Comparison of ENCODE assay signal across 8 mouse cellular contexts in the genomic region with DNA sequence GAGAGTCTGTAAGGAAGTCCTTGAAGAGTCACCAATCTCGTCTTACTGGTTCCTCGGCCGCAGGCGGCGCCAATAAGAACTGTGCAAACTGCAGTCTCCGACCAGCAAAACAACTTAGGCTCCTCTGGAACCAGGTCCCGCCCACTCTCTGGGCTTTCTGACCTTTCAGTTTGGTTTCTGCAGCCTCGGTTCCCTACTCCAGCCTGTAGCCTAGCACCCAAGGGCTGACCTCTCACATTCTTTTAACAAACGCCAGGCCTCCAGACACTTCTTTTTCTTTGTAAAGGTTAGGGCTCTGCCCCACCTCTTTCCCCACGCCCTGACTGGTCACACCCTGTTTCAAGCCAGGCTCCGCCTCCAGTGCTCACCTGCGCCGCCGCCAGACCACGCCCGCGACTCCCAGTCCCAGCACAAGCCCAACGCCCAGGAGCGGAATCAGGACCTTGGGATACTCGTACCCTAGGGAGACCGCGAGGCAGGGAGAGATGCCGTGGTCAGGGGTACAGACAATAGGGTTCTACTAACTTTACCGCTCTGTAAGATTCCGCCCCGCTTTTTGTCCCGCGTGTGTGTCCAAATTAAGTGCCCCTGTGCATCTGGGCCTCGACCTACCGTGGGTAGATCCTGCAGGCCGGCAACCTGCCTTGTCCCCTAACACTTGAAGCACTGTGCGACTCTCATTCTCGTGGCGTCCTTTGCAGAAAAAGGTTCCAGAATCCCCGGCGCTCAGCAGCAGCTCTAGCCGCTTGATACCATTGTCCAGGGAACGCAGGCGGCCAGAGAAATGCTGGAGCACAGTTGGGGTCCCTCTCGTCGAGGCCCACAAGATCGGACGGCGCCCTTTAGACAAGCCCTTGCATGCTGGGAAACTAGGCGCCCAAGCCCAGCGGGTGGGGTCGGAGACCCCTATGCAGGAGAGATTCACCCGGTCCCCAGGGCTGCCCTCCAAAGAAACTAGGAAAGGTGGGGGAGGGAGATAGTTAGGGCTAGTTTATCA. TPM values are rescaled to one million over a fixed set of nuclear protein-coding genes. Genes with fewer than 3 reads are reported as not detected.
DNase-seq lines count a peak whose midpoint lies in the region; ATAC-seq and TF ChIP-seq lines count a peak whose summit lies in the region.

Gene Ly6g6c, plus strand, starts transcription at position 438 of the 997 bp plus-strand sequence.

- H3K36me3 ChIP-seq in erythroblast, embryonic 14.5 days (ENCODE audit: control insufficient read depth): peaks cover 5% of the 10 kb centered on the region
- H3K36me3 ChIP-seq in hindbrain, embryonic 11.5 days (ENCODE audit: control insufficient read depth, insufficient read depth, low read length): peaks cover 8% of the 10 kb centered on the region; the same call in 1 of the 2 replicates
- H3K36me3 ChIP-seq in limb, embryonic 14.5 days (ENCODE audit: control insufficient read depth, insufficient read depth, low read length): peaks cover 30% of the 10 kb centered on the region
- H3K36me3 ChIP-seq in midbrain, embryonic 12.5 days: peaks cover 30% of the 10 kb centered on the region

- no peak within 1 kb of the TSS for H3K27ac ChIP-seq in hindbrain, embryonic 11.5 days (ENCODE audit: low read depth, low read length)
- peak within 1 kb of the TSS; percentile 20; the same call in 1 of the 2 replicates for H3K27ac ChIP-seq in limb, embryonic 14.5 days (replicated peaks; ENCODE audit: low read depth, low read length)
- H3K27ac ChIP-seq in midbrain, embryonic 12.5 days (replicated peaks): peak within 1 kb of the TSS; percentile 22; the same call in 1 of the 2 replicates
- H3K27ac ChIP-seq in layer of hippocampus, adult 2 months: no peak within 1 kb of the TSS

- 0 out of 2 replicates have a peak, but pooled peaks have one; percentile 45 for ATAC-seq in hindbrain, embryonic 11.5 days (ENCODE audit: low FRiP score)
- peak; percentile 43; the same call in 1 of the 2 replicates for ATAC-seq in limb, embryonic 14.5 days (ENCODE audit: low FRiP score, low read depth)
- ATAC-seq in midbrain, embryonic 12.5 days (ENCODE audit: low FRiP score, low read depth): no peak

- peak; percentile 57 for DNase-seq in thymus, postnatal 4 days
- no peak for DNase-seq in thymus, adult 18-20 months
- peak; percentile 55 for DNase-seq in hindbrain, embryonic 11.5 days (ENCODE audit: low spot score)
- DNase-seq in limb, embryonic 14.5 days (ENCODE audit: low spot score): no peak
- DNase-seq in layer of hippocampus, adult 2 months (ENCODE audit: low spot score in 2 of 2): no peak
- no peak for DNase-seq in frontal cortex, postnatal 14 days (ENCODE audit: low spot score in 2 of 2)

- H3K4me3 ChIP-seq in erythroblast, embryonic 14.5 days (replicated peaks): peak within 1 kb of the TSS; percentile 23
- H3K4me3 ChIP-seq in hindbrain, embryonic 11.5 days (ENCODE audit: low read depth, low read length): peak within 1 kb of the TSS; percentile 29
- H3K4me3 ChIP-seq in limb, embryonic 14.5 days (replicated peaks; ENCODE audit: low read length): peak within 1 kb of the TSS; percentile 25
- peak within 1 kb of the TSS; percentile 31 for H3K4me3 ChIP-seq in midbrain, embryonic 12.5 days
- no peak within 1 kb of the TSS; the same call in 1 of the 2 replicates for H3K4me3 ChIP-seq in layer of hippocampus, adult 2 months

- H3K9ac ChIP-seq in hindbrain, embryonic 11.5 days (ENCODE audit: low read depth, low read length): peak within 1 kb of the TSS; percentile 24
- peak within 1 kb of the TSS; percentile 25 for H3K9ac ChIP-seq in limb, embryonic 14.5 days (ENCODE audit: low read depth, low read length, severe bottlenecking)
- H3K9ac ChIP-seq in midbrain, embryonic 12.5 days (replicated peaks): peak within 1 kb of the TSS; percentile 47

- 1% methylated on average over 48 of the region's 48 CpGs for WGBS in hindbrain, embryonic 11.5 days
- WGBS in limb, embryonic 14.5 days: 2% methylated on average over 45 of the region's 48 CpGs
- under 1% methylated on average over 48 of the region's 48 CpGs for WGBS in midbrain, embryonic 12.5 days

- peaks cover 79% of the 10 kb centered on the region for H3K27me3 ChIP-seq in erythroblast, embryonic 14.5 days (ENCODE audit: control insufficient read depth)
- H3K27me3 ChIP-seq in hindbrain, embryonic 11.5 days (ENCODE audit: control insufficient read depth, insufficient read depth, low read length): peaks cover 13% of the 10 kb centered on the region
- peaks cover 23% of the 10 kb centered on the region for H3K27me3 ChIP-seq in limb, embryonic 14.5 days (ENCODE audit: control insufficient read depth, insufficient read depth, low read length)
- peaks cover 48% of the 10 kb centered on the region for H3K27me3 ChIP-seq in midbrain, embryonic 12.5 days

- H3K4me1 ChIP-seq in erythroblast, embryonic 14.5 days (ENCODE audit: control insufficient read depth): peaks cover 40% of the 10 kb centered on the region
- peaks cover 3% of the 10 kb centered on the region; the same call in 1 of the 2 replicates for H3K4me1 ChIP-seq in hindbrain, embryonic 11.5 days (replicated peaks; ENCODE audit: control insufficient read depth, insufficient read depth, low read length)
- peaks cover 24% of the 10 kb centered on the region for H3K4me1 ChIP-seq in limb, embryonic 14.5 days (ENCODE audit: control insufficient read depth, insufficient read depth, low read length)
- H3K4me1 ChIP-seq in midbrain, embryonic 12.5 days: peaks cover 36% of the 10 kb centered on the region

- TF ChIP-seq CTCF in layer of hippocampus, adult 2 months (conservative IDR thresholded peaks at IDR 0.05): no peak

- TF ChIP-seq POLR2A in limb, embryonic 14.5 days (IDR thresholded peaks at IDR 0.05; ENCODE audit: borderline replicate concordance, extremely low read depth, insufficient read depth, insufficient read length): no peak

- H3K9me3 ChIP-seq in erythroblast, embryonic 14.5 days (ENCODE audit: control insufficient read depth, low read length): no peaks in the 10 kb centered on the region; the same call in 1 of the 2 replicates
- H3K9me3 ChIP-seq in hindbrain, embryonic 11.5 days (ENCODE audit: control insufficient read depth, low read length): no peaks in the 10 kb centered on the region
- H3K9me3 ChIP-seq in limb, embryonic 14.5 days (ENCODE audit: control insufficient read depth, low read length): no peaks in the 10 kb centered on the region
- no peaks in the 10 kb centered on the region for H3K9me3 ChIP-seq in midbrain, embryonic 12.5 days

- peak within 1 kb of the TSS; percentile 54 for H3K4me2 ChIP-seq in hindbrain, embryonic 11.5 days (replicated peaks; ENCODE audit: low read depth, low read length)
- peak within 1 kb of the TSS; percentile 56 for H3K4me2 ChIP-seq in limb, embryonic 14.5 days (replicated peaks; ENCODE audit: low read depth, low read length, severe bottlenecking)
- H3K4me2 ChIP-seq in midbrain, embryonic 12.5 days (replicated peaks): peak within 1 kb of the TSS; percentile 55

RNA-seq across cellular contexts. Expression of gene Ly6g6c, which starts in this region (rescaled TPM):
- polyA plus RNA-seq in erythroblast, embryonic 14.5 days (2012): not detected in 2 replicates
- polyA plus RNA-seq in hindbrain, embryonic 11.5 days (2014; fragmentation: Nextera tagmentation; extraction: Ambion mirVana): 0.19 TPM in 1 of 2 replicates, not detected in the other
- 3.4 and 5.5 TPM in 2 replicates for polyA plus RNA-seq in limb, embryonic 14.5 days (2012; rRNA removed)
- polyA plus RNA-seq in limb, embryonic 14.5 days (2014; fragmentation: Nextera tagmentation; extraction: Ambion mirVana): 10.4 and 22.3 TPM in 2 replicates
- polyA plus RNA-seq in midbrain, embryonic 12.5 days (2016; fragmentation: Nextera tagmentation; extraction: Ambion mirVana): not detected in 2 replicates
- total RNA-seq in layer of hippocampus, adult 2 months (2021): not detected

Comparison
In these comparisons a context has a peak if more than half of its experiments do, and no peak if none do; other contexts are left out.
1. Peak in DNase-seq, ATAC-seq, H3K4me3 ChIP-seq, H3K9ac ChIP-seq and H3K4me2 ChIP-seq in hindbrain, embryonic 11.5 days; RNA of the gene not detected or under 1 TPM.
2. H3K27ac ChIP-seq: peak in limb, embryonic 14.5 days (single experiment) and midbrain, embryonic 12.5 days (single experiment); none in hindbrain, embryonic 11.5 days (single experiment) and layer of hippocampus, adult 2 months (single experiment).
3. Peak in every context shown above with its lines, with median percentiles within 50 percentile points of each other: H3K4me2 ChIP-seq and H3K9ac ChIP-seq.